Mouse (Mus musculus) left cerebral cortex, adult 8-10 months (tissue): Measurements from ENCODE around the gene Rexo5. TPM values are rescaled to one million over a fixed set of nuclear protein-coding genes. Genes with fewer than 3 reads are reported as not detected.

ENCODE experiments used
- DNase-seq, 2 experiments: peaks; one replicate each; pipeline ENCODE4 v3.0.0; 2022; ENCODE audit warnings: low spot score in 2 of 2
- total RNA-seq, 4 experiments: library from RNA; stranded (reverse); gene quantifications; 2 replicates each; pipeline ENCODE4 v1.2.4; 2022

The Rexo5 gene
- total RNA-seq = 1 to 10 TPM; 1.0 to 3.6 (median 2.1) TPM

DNA sequence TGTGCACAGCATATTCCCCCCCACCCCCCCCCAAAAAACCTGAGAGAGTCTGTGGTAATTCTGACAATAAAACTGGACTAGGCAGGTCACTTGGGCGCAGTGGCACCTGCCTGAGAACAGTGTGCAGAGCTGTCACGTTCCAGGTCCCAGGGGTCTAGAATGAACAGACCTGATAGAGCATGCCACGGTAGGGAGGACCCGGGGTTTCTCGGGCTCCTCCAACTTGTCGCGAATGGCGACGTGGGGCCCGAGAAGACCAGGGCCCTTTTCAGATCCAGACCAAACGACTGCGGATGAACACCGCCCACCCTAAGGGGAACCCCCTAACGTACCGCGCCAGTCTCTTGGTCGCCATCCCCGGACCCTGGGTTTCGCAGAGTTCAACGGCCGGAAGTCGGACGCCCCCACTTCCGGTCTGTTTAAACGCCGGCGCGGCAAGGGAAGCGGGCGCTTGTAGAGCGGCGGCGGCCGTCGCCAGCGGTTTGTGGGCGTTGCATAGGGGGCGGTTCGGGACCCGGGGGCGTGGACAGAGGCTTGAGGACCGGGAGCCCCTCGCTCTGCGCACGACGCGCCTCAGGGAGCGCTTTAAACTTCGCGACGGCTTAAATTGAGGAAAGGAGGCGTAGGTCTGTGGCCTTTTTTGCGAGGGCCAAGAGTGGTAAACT is at the start of gene Rexo5, which contains the start of gene Eri2:
Gene Rexo5, plus strand, starts transcription at position 421 of the 665 bp plus-strand sequence.
Gene Eri2, minus strand, starts transcription at position 473 of the 665 bp plus-strand sequence.
- DNase-seq = peak; percentile 36 to 60

DNA sequence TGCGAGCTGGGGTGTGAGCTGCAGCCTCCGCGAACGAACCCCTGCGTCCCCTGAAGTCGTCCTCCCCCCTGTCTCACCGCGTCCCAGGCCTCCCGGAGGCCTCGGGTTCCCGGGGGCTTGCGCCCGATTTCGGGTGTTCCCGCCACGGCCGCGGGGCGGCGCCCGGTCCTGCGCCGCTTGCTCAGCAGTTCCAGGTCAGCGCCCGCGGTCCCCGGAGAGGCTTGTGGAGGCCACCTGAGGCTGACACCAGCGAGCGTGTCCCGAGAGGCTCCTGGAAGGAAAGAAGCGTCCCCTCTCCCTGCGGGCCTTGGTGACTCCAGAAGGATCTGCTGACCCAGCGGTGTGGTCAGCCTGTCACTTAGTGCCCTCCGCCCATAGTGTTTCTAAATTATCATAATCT is 49.5 kb upstream of the Rexo5 start:
- DNase-seq = no peak

DNA sequence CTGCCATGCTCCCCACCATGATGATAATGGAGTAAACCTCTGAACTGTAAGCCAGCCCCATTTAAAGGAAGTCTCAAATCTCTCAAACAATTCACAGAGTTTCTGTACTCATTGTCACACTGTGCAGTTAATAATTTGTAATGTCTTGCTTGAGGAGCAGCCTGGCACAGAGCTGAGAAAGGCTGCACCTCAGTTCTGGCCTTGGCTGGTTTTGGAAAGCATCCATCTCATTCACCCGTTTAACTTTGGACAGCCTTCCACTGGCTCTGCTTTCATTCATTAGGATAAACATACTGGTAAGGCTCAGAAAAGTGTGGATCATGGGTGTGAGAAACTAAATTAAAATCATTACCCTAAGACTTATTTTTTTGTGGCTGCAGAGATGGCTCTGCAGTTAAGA is 47.9 kb upstream of the Rexo5 start:
- DNase-seq = no peak

DNA sequence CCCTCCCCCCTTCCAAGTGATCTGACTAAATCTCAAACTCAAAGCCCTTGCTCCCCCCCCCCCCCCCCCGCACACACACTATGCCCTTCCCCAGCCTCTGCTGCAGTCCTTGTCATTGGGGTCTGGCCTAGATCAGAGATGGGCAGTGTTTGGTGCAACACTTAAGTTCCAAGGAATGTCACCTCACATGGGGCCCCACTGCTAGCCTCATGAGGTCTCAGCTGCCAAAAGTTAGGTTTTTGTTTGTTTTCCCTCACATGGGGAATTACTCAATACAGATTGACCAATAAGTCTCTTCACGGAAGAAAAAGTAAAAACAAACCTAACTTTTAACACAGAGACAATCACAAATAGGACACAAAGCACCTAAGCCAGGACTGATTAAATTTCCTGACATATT is 45.0 kb upstream of the Rexo5 start:
- DNase-seq = no peak

DNA sequence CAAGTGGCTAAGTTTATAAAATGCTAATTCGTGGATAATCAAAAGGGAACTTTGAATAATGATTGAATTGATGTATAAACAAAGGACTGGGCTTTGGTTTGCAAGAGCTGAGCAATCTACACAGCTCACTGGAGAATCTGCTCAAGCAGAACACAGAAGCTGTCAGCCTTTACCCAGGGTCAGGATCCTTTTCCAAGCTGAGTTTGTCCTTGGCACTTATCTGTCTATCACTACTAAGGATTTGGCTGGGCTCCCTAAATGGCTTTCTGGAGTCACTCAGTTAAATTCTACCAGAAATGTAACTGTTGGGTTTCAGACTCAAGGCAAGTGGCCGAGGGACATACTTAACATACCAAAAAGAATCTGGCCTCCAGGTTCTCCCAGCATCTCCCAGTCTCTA is 43.9 kb upstream of the Rexo5 start:
- DNase-seq = no peak

DNA sequence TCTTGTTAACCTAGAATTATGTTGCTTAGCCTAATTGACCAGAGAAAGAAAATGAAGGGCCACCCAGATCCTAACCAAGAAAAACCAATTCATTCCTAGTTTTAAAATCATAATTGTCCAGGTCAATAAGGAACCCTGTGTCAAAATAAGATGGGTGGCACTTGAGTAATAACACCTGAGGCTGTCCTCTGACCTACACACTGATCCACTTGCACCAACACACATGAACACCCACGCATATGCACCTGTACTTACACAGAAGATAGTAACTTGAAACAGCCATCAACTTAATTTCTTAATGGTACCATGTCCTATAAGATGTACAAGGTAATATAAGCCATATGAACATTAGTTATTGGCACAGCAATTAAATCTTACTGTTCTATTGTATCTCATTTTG is 40.1 kb upstream of the Rexo5 start:
- no peak for DNase-seq

DNA sequence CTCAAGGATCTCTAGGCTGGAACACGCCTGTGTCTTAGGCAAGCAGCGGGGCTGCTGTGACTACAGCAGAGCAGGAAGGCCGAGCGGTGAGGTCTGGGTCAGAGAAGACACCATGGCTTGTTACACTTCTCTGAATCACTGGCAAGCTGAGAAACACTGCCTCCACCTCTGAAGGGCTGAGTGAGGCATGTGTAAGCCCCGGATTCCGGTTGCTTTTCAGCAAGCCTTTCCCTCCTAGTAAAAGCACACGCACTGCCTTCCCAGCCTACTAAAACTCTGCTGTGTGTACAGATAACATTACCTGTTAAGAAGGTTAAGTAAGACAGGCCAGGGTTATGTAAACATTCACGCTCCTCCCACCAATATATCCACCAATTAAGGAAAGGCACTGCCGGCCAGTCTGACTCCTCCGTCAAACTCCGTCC is 33.3 kb upstream of the Rexo5 start, which contains the start of gene Acsm3:
Gene Acsm3, plus strand, starts transcription at position 397 of the 425 bp plus-strand sequence.
- DNase-seq = no peak

DNA sequence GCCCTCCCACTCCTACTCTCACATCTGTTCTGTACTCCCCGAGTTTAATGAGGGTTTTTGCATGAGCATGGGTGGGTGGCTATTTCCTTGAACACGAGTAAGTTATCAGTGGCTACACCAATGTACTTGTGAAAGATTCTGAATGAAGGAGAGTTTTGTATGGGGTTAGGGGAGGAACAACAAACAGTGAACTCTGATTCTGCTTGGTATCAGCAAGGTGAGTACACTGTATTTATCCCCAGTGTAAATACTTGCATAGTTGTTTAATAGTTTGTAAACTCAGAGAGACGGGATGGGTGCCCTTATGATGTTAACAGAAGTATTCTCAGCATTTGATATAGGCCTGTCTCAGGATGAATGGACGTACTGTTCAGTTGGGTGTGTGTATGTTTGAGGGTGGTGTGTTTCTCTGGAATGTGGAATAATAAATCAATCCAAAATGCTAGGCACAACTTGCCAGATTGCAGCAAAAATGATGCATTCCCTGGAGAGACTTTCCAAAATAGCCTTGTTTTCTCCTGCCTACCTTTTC is 31.6 kb upstream of the Rexo5 start:
- no peak for DNase-seq

DNA sequence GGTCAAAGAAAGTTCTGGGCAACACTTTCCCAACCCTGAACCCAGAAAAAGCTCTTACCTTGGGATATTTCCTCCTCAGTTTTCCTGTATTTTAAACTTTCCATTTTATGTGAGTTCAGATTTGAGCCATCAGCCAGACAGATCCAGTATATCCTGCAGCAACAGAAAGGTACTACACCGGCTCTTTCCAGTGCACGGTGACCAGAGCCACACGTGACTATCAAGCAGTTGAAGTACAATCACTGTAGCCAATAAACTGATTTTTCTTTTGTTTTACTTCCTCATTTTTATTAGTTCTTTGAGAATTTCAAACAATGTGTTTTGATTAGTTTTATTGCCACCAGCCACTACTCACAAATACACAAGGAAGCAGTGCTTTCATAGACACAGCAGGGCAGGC is 29.4 kb upstream of the Rexo5 start:
- DNase-seq = no peak

DNA sequence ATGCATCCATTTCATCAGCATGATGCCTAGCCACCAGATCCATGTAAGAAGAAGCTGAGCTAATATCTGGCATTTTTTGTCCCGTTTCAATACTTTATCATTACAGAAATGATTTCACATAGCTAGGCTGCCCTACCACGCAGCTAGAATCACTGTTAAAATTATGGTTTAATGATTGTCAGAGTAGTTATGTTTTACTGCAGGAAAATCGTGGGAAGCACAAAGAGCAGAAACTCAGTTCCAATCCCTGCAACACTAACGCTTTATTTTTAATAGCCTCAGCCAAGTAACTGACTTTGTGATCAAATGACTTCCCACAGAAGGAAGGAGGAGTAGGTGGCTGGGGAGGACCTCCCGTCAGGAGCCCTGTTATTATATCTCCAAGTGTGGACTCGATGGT is 26.8 kb upstream of the Rexo5 start:
- no peak for DNase-seq

DNA sequence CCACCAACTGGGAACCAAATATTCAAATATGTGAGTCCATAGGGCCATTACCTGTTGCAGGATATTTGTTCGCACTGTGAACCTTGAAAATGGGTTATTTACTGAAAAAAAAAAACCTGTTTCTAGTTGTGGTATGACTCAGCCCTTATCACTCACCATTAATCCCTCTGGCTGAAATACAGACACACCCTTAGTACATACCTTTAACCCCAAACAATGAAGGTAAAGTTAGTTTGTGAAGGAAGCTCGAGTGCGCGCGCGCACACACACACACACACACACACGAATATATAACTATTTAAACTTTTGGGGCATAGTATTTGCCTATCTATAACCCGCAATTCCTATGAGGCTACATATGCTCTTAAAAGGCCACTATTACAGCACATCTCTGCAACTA is 23.9 kb upstream of the Rexo5 start:
- DNase-seq = no peak

DNA sequence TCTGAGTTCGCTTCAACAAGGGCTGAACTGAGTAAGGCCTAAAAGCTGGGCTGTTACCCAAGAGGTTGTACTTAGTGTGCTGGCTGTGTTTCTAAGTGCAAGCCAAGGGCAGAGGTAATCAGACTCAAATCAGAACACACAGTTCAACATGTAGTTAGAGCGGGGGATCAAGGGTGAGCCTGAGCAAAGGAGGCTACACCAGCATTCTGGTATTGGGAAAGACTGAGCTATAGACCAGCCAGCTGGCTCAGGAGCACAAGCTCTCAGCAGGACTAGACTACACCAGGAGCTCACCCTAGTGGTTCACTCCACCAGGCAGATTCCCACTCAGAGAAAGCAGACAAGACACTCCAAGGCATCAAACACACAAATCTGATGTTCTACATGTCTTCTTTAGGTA is 10.4 kb upstream of the Rexo5 start:
- DNase-seq = no peak

DNA sequence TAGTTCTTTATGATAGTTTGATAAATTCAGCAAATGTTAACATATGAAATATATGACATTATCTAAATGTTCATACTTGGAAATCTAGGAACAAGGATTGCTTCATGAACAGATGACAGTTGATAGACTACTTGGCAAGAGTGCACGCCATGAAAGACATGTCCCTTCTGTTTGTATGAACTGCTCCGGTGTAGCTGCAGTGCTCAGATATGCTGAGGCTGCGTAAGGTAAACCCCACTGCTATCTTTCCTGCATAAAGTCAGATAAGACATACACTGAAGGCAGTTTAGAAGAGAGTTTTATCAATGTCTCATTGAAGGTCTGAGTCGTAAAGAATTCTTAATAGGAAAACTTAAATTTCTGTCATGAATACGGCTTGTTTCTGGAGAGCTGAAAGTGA is 8.9 kb upstream of the Rexo5 start:
- DNase-seq = no peak

DNA sequence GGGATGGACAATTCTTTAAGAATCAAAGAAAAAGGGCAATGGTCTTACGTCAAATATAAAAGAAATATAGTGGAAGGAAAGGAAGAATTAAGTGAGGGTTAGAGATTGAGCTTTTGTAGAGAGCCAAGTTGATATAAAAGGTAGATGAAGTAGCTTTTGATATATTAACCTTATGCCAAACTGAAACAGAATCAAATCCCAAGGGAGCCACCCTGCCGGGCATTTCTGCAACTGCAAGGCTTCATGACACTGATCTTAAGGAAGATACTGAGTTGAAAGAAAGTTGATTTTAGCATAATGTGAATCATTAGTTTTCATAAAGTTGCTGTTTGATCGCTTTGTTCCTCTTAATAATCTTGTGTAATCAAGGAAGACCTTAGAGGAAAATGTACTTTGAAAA is 4.8 kb upstream of the Rexo5 start:
- DNase-seq = no peak

DNA sequence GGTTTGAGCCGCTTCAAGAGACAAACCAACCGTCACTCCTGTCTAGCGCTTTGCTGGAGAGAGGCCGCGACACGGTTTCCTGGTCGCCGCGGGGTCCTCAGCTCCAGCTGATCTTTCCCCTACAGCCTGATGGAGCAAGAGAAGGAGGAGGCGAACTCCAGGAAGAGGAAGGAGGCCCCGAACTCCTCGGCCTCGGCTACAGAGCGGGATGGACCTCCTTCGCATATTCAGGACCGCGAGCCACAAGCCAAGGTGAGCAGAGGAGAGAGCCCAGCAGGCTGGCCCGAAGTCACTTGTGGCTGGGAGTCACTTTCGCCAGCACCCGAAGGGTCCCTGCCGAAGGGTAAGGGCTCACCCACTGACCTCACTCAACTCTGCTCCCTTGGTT is 439 bp downstream of the Rexo5 start:
- no peak for DNase-seq

DNA sequence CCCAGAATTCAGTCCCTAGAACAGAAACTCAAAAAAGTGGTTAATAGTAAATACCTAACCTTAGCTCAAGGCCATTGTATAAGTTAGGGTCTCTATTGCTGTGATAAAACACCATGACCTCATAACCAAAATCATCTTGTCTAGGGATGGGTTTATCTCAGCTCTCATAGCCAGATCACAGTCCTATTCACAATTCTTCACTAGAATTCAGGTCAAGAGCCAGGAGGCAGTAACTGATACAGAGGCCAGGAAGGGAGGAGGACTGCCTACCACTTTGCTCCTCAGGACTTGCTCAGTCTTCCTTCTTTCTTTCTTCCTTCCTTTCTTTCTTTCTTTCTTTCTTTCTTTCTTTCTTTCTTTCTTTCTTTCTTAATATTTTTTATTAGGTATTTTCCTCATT is 1.5 kb downstream of the Rexo5 start:
- no peak for DNase-seq

DNA sequence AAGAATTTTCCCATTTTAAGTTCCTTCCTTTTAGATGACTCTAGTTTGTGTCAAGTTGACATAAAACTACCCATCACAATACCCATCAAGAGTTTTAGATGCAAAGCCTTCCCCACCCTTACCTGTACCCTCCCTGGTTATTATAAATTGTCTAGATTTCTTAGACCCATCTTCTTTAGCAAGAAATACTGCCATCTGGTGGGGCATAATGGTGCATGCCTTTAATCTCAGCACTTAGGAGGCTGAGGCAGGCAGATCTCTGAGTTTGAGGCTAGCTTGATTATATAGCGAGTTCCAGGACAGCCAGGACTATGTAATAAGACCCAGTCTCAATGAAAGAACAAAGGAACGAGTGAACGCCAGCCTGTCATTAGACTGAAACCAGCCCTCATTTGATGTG is 6.7 kb downstream of the Rexo5 start:
- no peak for DNase-seq

DNA sequence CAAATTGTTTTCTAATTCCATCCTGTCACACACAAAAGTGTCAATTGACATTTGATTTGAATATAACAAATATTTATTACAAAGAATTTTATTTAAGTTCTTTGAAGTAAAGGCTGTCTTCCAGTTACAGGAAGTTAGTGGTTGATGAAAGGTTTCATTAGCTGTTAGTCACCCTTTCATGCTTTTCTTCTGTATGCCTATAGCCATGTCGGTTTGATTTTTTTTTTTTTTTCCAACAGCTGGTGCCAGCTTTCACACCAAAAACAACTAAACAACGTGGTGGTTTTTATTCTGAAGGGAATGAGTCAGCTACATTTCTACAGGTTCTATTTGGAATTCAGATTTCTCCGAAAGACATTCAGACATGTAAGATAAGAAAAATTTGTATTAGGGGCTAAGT is 7.2 kb downstream of the Rexo5 start:
- no peak for DNase-seq

DNA sequence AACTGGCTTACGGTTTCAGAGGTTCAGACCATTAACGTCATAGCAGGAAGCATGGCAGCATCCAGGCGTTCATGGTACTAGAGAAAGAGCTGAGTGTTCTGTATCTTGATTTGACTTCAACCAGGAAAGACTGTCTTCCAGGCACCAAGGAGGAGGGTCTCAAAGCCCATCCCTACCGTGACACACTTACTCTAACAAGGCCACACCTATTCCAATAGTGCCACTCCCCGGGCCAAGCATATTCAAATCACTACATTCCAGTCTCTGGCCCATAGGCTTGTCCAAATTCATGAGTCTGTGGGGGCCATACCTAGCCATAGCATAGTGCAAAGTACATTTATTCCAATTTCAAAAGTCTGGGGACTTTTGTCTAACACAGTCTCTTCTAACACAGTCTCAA is 13.6 kb downstream of the Rexo5 start:
- no peak for DNase-seq

DNA sequence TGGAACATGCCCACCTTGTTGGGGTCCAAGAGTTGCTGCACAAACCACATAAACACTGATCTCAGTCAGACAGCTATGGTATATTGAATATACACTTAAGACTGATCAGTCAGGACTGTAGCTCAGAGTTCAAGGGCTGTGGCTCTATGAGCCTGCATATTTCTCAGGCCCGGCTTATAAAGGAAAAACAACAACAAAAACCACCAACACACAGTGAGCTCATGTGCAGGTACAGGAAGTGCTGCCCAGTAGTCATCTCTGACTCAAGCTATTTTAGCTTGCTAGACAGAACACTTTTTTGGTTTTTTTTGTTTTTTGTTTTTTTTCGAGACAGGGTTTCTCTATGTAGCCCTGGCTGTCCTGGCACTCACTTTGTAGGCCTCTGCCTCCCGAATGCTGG is 14.9 kb downstream of the Rexo5 start:
- DNase-seq = no peak

DNA sequence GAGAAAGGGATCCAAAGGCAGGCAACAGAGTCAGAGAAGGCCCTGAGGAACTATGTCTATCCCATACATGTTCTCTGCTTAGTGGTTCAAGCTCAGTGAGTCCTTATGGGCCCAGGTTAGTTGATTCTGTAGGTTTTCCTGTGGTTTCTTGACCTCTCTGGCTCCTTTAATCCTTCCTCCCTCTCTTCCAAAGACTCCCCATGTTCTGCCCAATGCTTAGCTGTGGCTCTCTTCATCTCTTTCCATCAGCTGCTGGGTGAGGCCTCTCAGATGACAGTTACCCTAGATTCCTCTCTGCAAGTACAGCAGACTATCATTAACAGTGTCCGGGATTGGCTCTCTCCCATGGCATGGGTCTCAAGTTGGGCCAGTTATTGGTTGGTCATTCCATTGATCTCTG is 41.6 kb downstream of the Rexo5 start:
- DNase-seq = no peak

DNA sequence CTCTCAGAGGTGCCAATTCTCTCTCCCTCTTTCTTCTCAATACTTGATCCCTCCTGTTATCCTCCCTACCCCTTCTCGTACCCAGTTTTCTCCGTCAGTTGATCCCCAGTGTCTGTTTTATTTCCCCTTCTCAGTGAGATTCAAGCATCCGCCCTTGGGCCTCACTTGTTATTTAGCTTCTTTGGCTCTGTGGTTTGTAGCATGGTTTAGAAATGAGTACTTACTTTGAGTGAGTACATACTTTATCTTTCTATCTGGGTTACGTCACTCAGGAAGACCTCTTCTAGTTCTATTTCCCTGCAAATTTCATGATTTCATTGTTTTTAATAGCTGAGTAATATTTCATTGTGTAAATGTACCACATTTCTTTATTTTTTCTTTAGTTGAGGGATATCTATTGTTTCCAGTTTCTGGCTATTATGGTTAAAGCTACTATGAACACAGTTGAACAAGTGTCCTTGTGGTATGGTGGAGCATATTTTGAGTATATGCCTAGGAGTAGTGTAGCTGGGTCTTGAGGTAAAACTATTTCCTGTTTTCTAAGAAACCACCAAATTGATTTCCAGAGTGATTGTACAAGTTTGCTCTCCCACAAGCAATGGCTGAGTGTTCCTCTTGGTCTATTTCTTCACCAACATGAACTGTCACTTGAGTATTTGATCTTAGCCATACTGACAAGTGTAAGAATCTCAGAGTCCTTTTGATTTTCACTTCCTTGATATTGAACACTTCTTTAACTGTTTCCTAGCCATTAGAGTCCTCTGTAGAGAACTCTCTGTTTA is 42.4 kb downstream of the Rexo5 start:
- DNase-seq = no peak
